Mouse (Mus musculus) liver, adult 2 months (tissue): Measurements from ENCODE around the gene Sec14l1.

Experiments
- CTCF ChIP-seq: fragments of 200-500 bp; IDR thresholded peaks from 2 replicates; pipeline ENCODE4 v1.5.1; 2011; ENCODE audit warnings: low read depth, low read length, control low read depth
- POLR2A ChIP-seq: fragments of 200-500 bp; IDR thresholded peaks from 2 replicates; pipeline ENCODE4 v1.6.1; 2011; ENCODE audit warnings: low read length, control low read depth; ENCODE audit not compliant: insufficient read depth; ENCODE audit errors: extremely low read depth

- no peak for TF ChIP-seq CTCF
- no peak for TF ChIP-seq POLR2A
Observed at GRCm38 (mm10) chr11:117117321-117117720, 2.4 kb downstream of the Sec14l1 start.
